Mouse (Mus musculus) liver, adult 2 months (tissue): ENCODE measurements around the gene Maml2. TPM values are rescaled to one million over a fixed set of nuclear protein-coding genes. Genes with fewer than 3 reads are reported as not detected.
A peak's percentile ranks its signal among the peaks of the same experiment; 100 is the strongest.

Experiments
- DNase-seq: peaks from one replicate; pipeline ENCODE4 v3.0.0-alpha.2; 2011; ENCODE audit warnings: low read depth, low spot score; ENCODE audit errors: extremely low read depth
- H3K27ac ChIP-seq: fragments of 200-500 bp; replicated peaks from 2 replicates; pipeline ENCODE4 v1.5.1; 2012; ENCODE audit warnings: low read depth, mild to moderate bottlenecking, control low read depth, inconsistent platforms, low read length; ENCODE audit not compliant: insufficient read depth
- H3K27me3 ChIP-seq: fragments of 200-500 bp; 2 replicates; pipeline ENCODE4 v1.6.1; 2012; ENCODE audit warnings: mild to moderate bottlenecking, moderate library complexity, low read length, inconsistent platforms; ENCODE audit not compliant: control insufficient read depth, insufficient read depth
- H3K36me3 ChIP-seq: fragments of 200-500 bp; 2 replicates; pipeline ENCODE4 v1.6.1; 2012; ENCODE audit warnings: low read length, inconsistent platforms; ENCODE audit not compliant: control insufficient read depth, insufficient read depth
- H3K4me1 ChIP-seq: fragments of 200-500 bp; 2 replicates; pipeline ENCODE4 v1.6.1; 2011; ENCODE audit warnings: low read length; ENCODE audit not compliant: control insufficient read depth, insufficient read depth
- H3K4me3 ChIP-seq: fragments of 200-500 bp; 2 replicates; pipeline ENCODE4 v1.5.1; 2011; ENCODE audit warnings: low read depth, mild to moderate bottlenecking, control low read depth, low read length, moderate library complexity; ENCODE audit not compliant: insufficient read depth
- H3K79me2 ChIP-seq: fragments of 200-500 bp; 2 replicates; pipeline ENCODE4 v1.6.1; 2012; ENCODE audit warnings: inconsistent platforms, mild to moderate bottlenecking, low read length, moderate library complexity; ENCODE audit not compliant: control insufficient read depth, insufficient read depth
- H3K9ac ChIP-seq: fragments of 200-500 bp; 2 replicates; pipeline ENCODE4 v1.6.1; 2012; ENCODE audit warnings: low read depth, mild to moderate bottlenecking, control low read depth, inconsistent platforms, low read length
- CTCF ChIP-seq: fragments of 200-500 bp; IDR thresholded peaks from 2 replicates; pipeline ENCODE4 v1.5.1; 2011; ENCODE audit warnings: low read depth, low read length, control low read depth
- POLR2A ChIP-seq: fragments of 200-500 bp; IDR thresholded peaks from 2 replicates; pipeline ENCODE4 v1.6.1; 2011; ENCODE audit warnings: low read length, control low read depth; ENCODE audit not compliant: insufficient read depth; ENCODE audit errors: extremely low read depth
- WGBS: fragments of 180-500 bp; shearing (Covaris S2); methylation state at CpG from one replicate; pipeline ENCODE4 v1.1.7; 2018; 5-methylcytosine and 5-hydroxymethylcytosine counted together
- polyA plus RNA-seq: library from polyadenylated mRNA; depleted of rRNA; stranded (reverse); fragments of >200 nt; gene quantifications from 2 replicates; pipeline ENCODE4 v1.2.3, GENCODE M21; 2012
- total RNA-seq: library from RNA; depleted of rRNA; stranded (reverse); fragments of >200 nt; gene quantifications from 2 replicates; pipeline ENCODE4 v1.2.3, GENCODE M21; 2014

Gene Maml2
- total and polyA plus RNA-seq, 2 experiments: 0.77 to 1.2 TPM

DNA sequence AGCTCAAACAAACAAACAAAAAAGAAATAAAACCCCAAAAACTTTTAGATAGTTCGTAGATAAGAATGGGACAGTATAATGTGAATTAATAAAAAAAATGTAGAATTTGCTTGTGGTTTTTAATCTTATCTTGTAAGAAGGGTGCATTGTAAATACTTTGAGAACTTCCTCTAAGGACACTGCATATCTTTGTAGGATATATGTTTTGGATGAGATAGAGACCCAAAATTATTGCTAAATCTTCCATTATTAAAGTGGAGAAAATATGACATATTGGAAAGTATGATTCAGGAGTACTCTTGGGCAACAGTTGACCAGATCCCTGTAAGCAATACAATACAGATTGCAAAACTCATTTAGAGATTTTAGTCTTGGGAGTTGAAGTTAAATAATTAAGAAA lies 24.5 kb upstream of the Maml2 start:
- Histone ChIP-seq H3K79me2 (no peaks in the 10 kb centered on the region), H3K27me3 (no peaks in the 10 kb centered on the region), H3K36me3 (peaks cover 10% of the 10 kb centered on the region), H3K4me1 (no peaks in the 10 kb centered on the region), H3K27ac (no peak overlapping the region), H3K4me3 (no peak overlapping the region), H3K9ac (no peak overlapping the region)
- no peak for DNase-seq
- 93% methylated on average over 1 of the region's 1 CpGs for WGBS
- TF ChIP-seq CTCF: no peak
- no peak for TF ChIP-seq POLR2A

GRCm38 (mm10) chr9:13287482-13287881 lies 10.3 kb upstream of the Maml2 start:
- DNase-seq: no peak
- Histone ChIP-seq H3K4me1 (no peaks in the 10 kb centered on the region), H3K36me3 (no peaks in the 10 kb centered on the region), H3K79me2 (no peaks in the 10 kb centered on the region), H3K4me3 (no peak overlapping the region), H3K27me3 (no peaks in the 10 kb centered on the region), H3K9ac (no peak overlapping the region), H3K27ac (no peak overlapping the region)
- WGBS: 66% methylated on average over 2 of the region's 2 CpGs
- TF ChIP-seq CTCF: no peak

- Histone ChIP-seq H3K27me3 (no peaks in the 10 kb centered on the region), H3K27ac (peak overlapping the region; percentile 58), H3K4me3 (peak overlapping the region; percentile 90), H3K36me3 (no peaks in the 10 kb centered on the region), H3K9ac (peak overlapping the region; percentile 79), H3K4me1 (peaks cover 5% of the 10 kb centered on the region; the same call in 1 of the 2 replicates), H3K79me2 (no peaks in the 10 kb centered on the region)
- TF ChIP-seq CTCF (peak; percentile 66), POLR2A (no peak)
- peak; percentile 36 for DNase-seq
- 1% methylated on average over 28 of the region's 28 CpGs for WGBS
Observed at GRCm38 (mm10) chr9:13296274-13297121, 1.3 kb upstream of the Maml2 start.

GRCm38 (mm10) chr9:13297122-13297667 lies 562 bp upstream of the Maml2 start:
- Histone ChIP-seq H3K4me1 (peaks cover 5% of the 10 kb centered on the region; the same call in 1 of the 2 replicates), H3K27me3 (no peaks in the 10 kb centered on the region), H3K9ac (peak overlapping the region; percentile 71), H3K79me2 (no peaks in the 10 kb centered on the region), H3K36me3 (no peaks in the 10 kb centered on the region), H3K27ac (peak overlapping the region; percentile 12; the same call in 1 of the 2 replicates), H3K4me3 (peak overlapping the region; percentile 90)
- no peak for DNase-seq
- TF ChIP-seq CTCF (no peak), POLR2A (no peak)
- under 1% methylated on average over 12 of the region's 12 CpGs for WGBS

- no peak for DNase-seq
- Histone ChIP-seq H3K4me1 (peaks cover 7% of the 10 kb centered on the region), H3K9ac (peak overlapping the region; percentile 28), H3K27me3 (no peaks in the 10 kb centered on the region), H3K27ac (peak overlapping the region; percentile 2; the same call in 1 of the 2 replicates), H3K36me3 (no peaks in the 10 kb centered on the region), H3K4me3 (peak overlapping the region; percentile 90), H3K79me2 (no peaks in the 10 kb centered on the region)
- no peak for TF ChIP-seq CTCF
- no peak for TF ChIP-seq POLR2A
- WGBS: 30% methylated on average over 9 of the region's 9 CpGs
Observed at GRCm38 (mm10) chr9:13298513-13298878, 739 bp downstream of the Maml2 start.

DNA sequence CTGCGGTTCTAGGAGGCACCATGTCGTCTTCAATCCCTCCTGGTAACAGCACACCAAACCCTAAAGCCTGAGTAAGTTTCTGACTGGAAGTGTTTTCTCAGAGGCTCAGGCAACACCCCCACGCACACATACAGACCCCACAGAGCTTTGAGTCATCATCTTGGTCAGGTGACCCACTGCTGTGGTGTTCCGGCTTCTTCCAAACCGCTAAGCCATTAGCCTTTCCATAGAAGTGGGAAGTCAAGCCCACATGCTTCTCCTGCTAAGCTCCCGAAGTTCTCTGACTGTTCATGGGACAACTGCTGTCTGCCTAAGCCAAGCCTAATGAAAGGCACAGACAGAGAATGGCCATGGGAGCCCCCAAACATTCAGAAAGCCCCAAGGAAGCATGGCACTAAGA lies 1.4 kb downstream of the Maml2 start:
- H3K79me2 ChIP-seq: no peaks in the 10 kb centered on the region
- no peaks in the 10 kb centered on the region for H3K36me3 ChIP-seq
- H3K27me3 ChIP-seq: no peaks in the 10 kb centered on the region
- H3K4me1 ChIP-seq: peaks cover 11% of the 10 kb centered on the region
- no peak for DNase-seq
- H3K27ac ChIP-seq: peak overlapping the region; percentile 70
- TF ChIP-seq CTCF (no peak), POLR2A (no peak)
- 71% methylated on average over 6 of the region's 6 CpGs for WGBS
- H3K4me3 ChIP-seq: no peak overlapping the region
- no peak overlapping the region for H3K9ac ChIP-seq
